Mouse (Mus musculus): ENCODE results near the gene Igflr1. TPM values are rescaled to one million over a fixed set of nuclear protein-coding genes. Genes with fewer than 3 reads are reported as not detected.
A peak's percentile ranks its signal among the peaks of the same experiment; 100 is the strongest.

Igflr1 gene
- polyA plus RNA-seq, 1 experiment from 2014 or later: 3.5 TPM

- Histone ChIP-seq H3K9me3 (ENCODE audit: control insufficient read depth, low read length) (no peaks in the 10 kb centered on the region), H3K4me1 (ENCODE audit: control insufficient read depth, insufficient read depth, low read length) (peaks cover 6% of the 10 kb centered on the region; the same call in 1 of the 2 replicates), H3K9ac (ENCODE audit: low read length) (no peak overlapping the region), H3K4me3 (ENCODE audit: low read depth, low read length) (no peak overlapping the region), H3K4me2 (ENCODE audit: low read depth, severe bottlenecking) (no peak overlapping the region), H3K27ac (replicated peaks; ENCODE audit: low read depth, low read length) (no peak overlapping the region), H3K27me3 (ENCODE audit: control insufficient read depth, insufficient read depth, low read length) (no peaks in the 10 kb centered on the region), H3K36me3 (ENCODE audit: control insufficient read depth, insufficient read depth, low read length) (peaks cover 26% of the 10 kb centered on the region)
- WGBS: 93% methylated on average over 11 of the region's 11 CpGs
- ATAC-seq (ENCODE audit: insufficient number of reproducible peaks, low FRiP score, low TSS enrichment, low read depth): no peak
- DNase-seq (ENCODE audit: low spot score): no peak
Measured at GRCm38 (mm10) chr7:30567555-30567954, 2.3 kb downstream of the Igflr1 start.

- Histone ChIP-seq H3K9me3 (ENCODE audit: control insufficient read depth, low read length) (no peaks in the 10 kb centered on the region), H3K9ac (ENCODE audit: low read length) (no peak overlapping the region), H3K27me3 (ENCODE audit: control insufficient read depth, insufficient read depth, low read length) (no peaks in the 10 kb centered on the region), H3K4me1 (ENCODE audit: control insufficient read depth, insufficient read depth, low read length) (no peaks in the 10 kb centered on the region), H3K36me3 (ENCODE audit: control insufficient read depth, insufficient read depth, low read length) (peaks cover 61% of the 10 kb centered on the region), H3K4me2 (ENCODE audit: low read depth, severe bottlenecking) (no peak overlapping the region), H3K27ac (replicated peaks; ENCODE audit: low read depth, low read length) (no peak overlapping the region), H3K4me3 (ENCODE audit: low read depth, low read length) (no peak overlapping the region)
- WGBS: 92% methylated on average over 5 of the region's 5 CpGs
- DNase-seq (ENCODE audit: low spot score): no peak
- ATAC-seq (ENCODE audit: insufficient number of reproducible peaks, low FRiP score, low TSS enrichment, low read depth): no peak
Measured at GRCm38 (mm10) chr7:30572389-30572788, 7.2 kb downstream of the Igflr1 start.

- H3K27me3 ChIP-seq (ENCODE audit: control insufficient read depth, insufficient read depth, low read length): no peaks in the 10 kb centered on the region
- no peak overlapping the region for H3K27ac ChIP-seq (replicated peaks; ENCODE audit: low read depth, low read length)
- no peaks in the 10 kb centered on the region for H3K9me3 ChIP-seq (ENCODE audit: control insufficient read depth, low read length)
- H3K36me3 ChIP-seq (ENCODE audit: control insufficient read depth, insufficient read depth, low read length): peaks cover 67% of the 10 kb centered on the region
- no peak overlapping the region for H3K4me3 ChIP-seq (ENCODE audit: low read depth, low read length)
- no peak for DNase-seq (ENCODE audit: low spot score)
- no peak overlapping the region for H3K4me2 ChIP-seq (ENCODE audit: low read depth, severe bottlenecking)
- WGBS: 86% methylated on average over 2 of the region's 2 CpGs
- no peaks in the 10 kb centered on the region for H3K4me1 ChIP-seq (ENCODE audit: control insufficient read depth, insufficient read depth, low read length)
- no peak for ATAC-seq (ENCODE audit: insufficient number of reproducible peaks, low FRiP score, low TSS enrichment, low read depth)
- no peak overlapping the region for H3K9ac ChIP-seq (ENCODE audit: low read length)
Measured at GRCm38 (mm10) chr7:30572969-30573368, 7.7 kb downstream of the Igflr1 start.

GRCm38 (mm10) chr7:30579950-30580349 is 14.7 kb downstream of the Igflr1 start:
- Histone ChIP-seq H3K4me1 (ENCODE audit: control insufficient read depth, insufficient read depth, low read length) (no peaks in the 10 kb centered on the region), H3K4me2 (ENCODE audit: low read depth, severe bottlenecking) (no peak overlapping the region), H3K9me3 (ENCODE audit: control insufficient read depth, low read length) (no peaks in the 10 kb centered on the region), H3K9ac (ENCODE audit: low read length) (no peak overlapping the region), H3K27ac (replicated peaks; ENCODE audit: low read depth, low read length) (no peak overlapping the region), H3K36me3 (ENCODE audit: control insufficient read depth, insufficient read depth, low read length) (peaks cover 73% of the 10 kb centered on the region), H3K27me3 (ENCODE audit: control insufficient read depth, insufficient read depth, low read length) (no peaks in the 10 kb centered on the region), H3K4me3 (ENCODE audit: low read depth, low read length) (0 out of 2 replicates have a peak overlapping the region, but pooled peaks have one; percentile 2)
- ATAC-seq (ENCODE audit: insufficient number of reproducible peaks, low FRiP score, low TSS enrichment, low read depth) (no peak), DNase-seq (ENCODE audit: low spot score) (no peak)
- WGBS: 90% methylated on average over 8 of the region's 8 CpGs

- no peaks in the 10 kb centered on the region for H3K27me3 ChIP-seq (ENCODE audit: control insufficient read depth, insufficient read depth, low read length)
- peaks cover 68% of the 10 kb centered on the region for H3K36me3 ChIP-seq (ENCODE audit: control insufficient read depth, insufficient read depth, low read length)
- H3K9ac ChIP-seq (ENCODE audit: low read length): no peak overlapping the region
- H3K9me3 ChIP-seq (ENCODE audit: control insufficient read depth, low read length): no peaks in the 10 kb centered on the region
- no peak overlapping the region for H3K4me2 ChIP-seq (ENCODE audit: low read depth, severe bottlenecking)
- DNase-seq (ENCODE audit: low spot score) (no peak), ATAC-seq (ENCODE audit: insufficient number of reproducible peaks, low FRiP score, low TSS enrichment, low read depth) (no peak)
- no peak overlapping the region for H3K4me3 ChIP-seq (ENCODE audit: low read depth, low read length)
- H3K27ac ChIP-seq (replicated peaks; ENCODE audit: low read depth, low read length): no peak overlapping the region
- 95% methylated on average over 16 of the region's 16 CpGs for WGBS
- H3K4me1 ChIP-seq (ENCODE audit: control insufficient read depth, insufficient read depth, low read length): no peaks in the 10 kb centered on the region
Measured at GRCm38 (mm10) chr7:30581547-30581946, 16.3 kb downstream of the Igflr1 start.

GRCm38 (mm10) chr7:30584339-30584738 is 19.1 kb downstream of the Igflr1 start:
- Histone ChIP-seq H3K4me1 (ENCODE audit: control insufficient read depth, insufficient read depth, low read length) (peaks cover 6% of the 10 kb centered on the region), H3K27me3 (ENCODE audit: control insufficient read depth, insufficient read depth, low read length) (no peaks in the 10 kb centered on the region), H3K36me3 (ENCODE audit: control insufficient read depth, insufficient read depth, low read length) (peaks cover 51% of the 10 kb centered on the region), H3K4me2 (ENCODE audit: low read depth, severe bottlenecking) (no peak overlapping the region), H3K27ac (replicated peaks; ENCODE audit: low read depth, low read length) (no peak overlapping the region), H3K9ac (ENCODE audit: low read length) (no peak overlapping the region), H3K4me3 (ENCODE audit: low read depth, low read length) (no peak overlapping the region), H3K9me3 (ENCODE audit: control insufficient read depth, low read length) (no peaks in the 10 kb centered on the region)
- ATAC-seq (ENCODE audit: insufficient number of reproducible peaks, low FRiP score, low TSS enrichment, low read depth): no peak
- DNase-seq (ENCODE audit: low spot score): no peak
- 94% methylated on average over 10 of the region's 10 CpGs for WGBS

- no peak overlapping the region; the same call in 1 of the 2 replicates for H3K4me3 ChIP-seq (ENCODE audit: low read depth, low read length)
- no peaks in the 10 kb centered on the region for H3K27me3 ChIP-seq (ENCODE audit: control insufficient read depth, insufficient read depth, low read length)
- no peak overlapping the region for H3K27ac ChIP-seq (replicated peaks; ENCODE audit: low read depth, low read length)
- ATAC-seq (ENCODE audit: insufficient number of reproducible peaks, low FRiP score, low TSS enrichment, low read depth) (no peak), DNase-seq (ENCODE audit: low spot score) (no peak)
- 93% methylated on average over 7 of the region's 7 CpGs for WGBS
- H3K9ac ChIP-seq (ENCODE audit: low read length): no peak overlapping the region
- peaks cover 44% of the 10 kb centered on the region for H3K36me3 ChIP-seq (ENCODE audit: control insufficient read depth, insufficient read depth, low read length)
- H3K9me3 ChIP-seq (ENCODE audit: control insufficient read depth, low read length): no peaks in the 10 kb centered on the region
- no peak overlapping the region for H3K4me2 ChIP-seq (ENCODE audit: low read depth, severe bottlenecking)
- H3K4me1 ChIP-seq (ENCODE audit: control insufficient read depth, insufficient read depth, low read length): peaks cover 11% of the 10 kb centered on the region
Measured at GRCm38 (mm10) chr7:30585170-30585569, 19.9 kb downstream of the Igflr1 start.

GRCm38 (mm10) chr7:30586455-30587020 is 21.3 kb downstream of the Igflr1 start:
- 0 out of 2 replicates have a peak overlapping the region, but pooled peaks have one; percentile 6 for H3K4me3 ChIP-seq (ENCODE audit: low read depth, low read length)
- ATAC-seq (ENCODE audit: insufficient number of reproducible peaks, low FRiP score, low TSS enrichment, low read depth) (no peak), DNase-seq (ENCODE audit: low spot score) (no peak)
- H3K4me2 ChIP-seq (ENCODE audit: low read depth, severe bottlenecking): no peak overlapping the region
- 92% methylated on average over 28 of the region's 28 CpGs for WGBS
- no peaks in the 10 kb centered on the region for H3K27me3 ChIP-seq (ENCODE audit: control insufficient read depth, insufficient read depth, low read length)
- peaks cover 35% of the 10 kb centered on the region for H3K36me3 ChIP-seq (ENCODE audit: control insufficient read depth, insufficient read depth, low read length)
- no peak overlapping the region for H3K27ac ChIP-seq (replicated peaks; ENCODE audit: low read depth, low read length)
- no peaks in the 10 kb centered on the region for H3K9me3 ChIP-seq (ENCODE audit: control insufficient read depth, low read length)
- peaks cover 11% of the 10 kb centered on the region for H3K4me1 ChIP-seq (ENCODE audit: control insufficient read depth, insufficient read depth, low read length)
- H3K9ac ChIP-seq (ENCODE audit: low read length): no peak overlapping the region
